Mouse (Mus musculus) erythroid progenitor cell, adult 5-6 weeks (primary cell): ENCODE measurements around the gene Anxa1. TPM values are rescaled to one million over a fixed set of nuclear protein-coding genes. Genes with fewer than 3 reads are reported as not detected.

Experiments used
- ATAC-seq: replicated peaks from 2 replicates; pipeline ENCODE4 v1.8.0; 2016; ENCODE audit warnings: moderate number of reproducible peaks, mild to moderate bottlenecking, moderate TSS enrichment, inconsistent platforms; ENCODE audit not compliant: poor library complexity, low FRiP score, severe bottlenecking
- total RNA-seq, 2 experiments: library from RNA; stranded (forward) in 1 of 2; stranded (reverse) in 1 of 2; fragments of 150-400 nt in 1 of 2; fragments of 186-747, 209-891 nt in 1 of 2; gene quantifications; 2 replicates each; pipeline versions ENCODE4 v1.2.3 to v1.2.4; 2015 to 2017; ENCODE audit warnings: low replicate concordance in 2 of 2

The Anxa1 gene
- total RNA-seq (2015; ENCODE audit: low replicate concordance): 319 and 341 TPM in 2 replicates
- total RNA-seq (2017; ENCODE audit: low replicate concordance): 220 and 298 TPM in 2 replicates

GRCm38 (mm10) chr19:20390455-20390994, at the start of gene Anxa1:
TSS of gene Anxa1 (minus strand) at chr19:20390944.
- ATAC-seq: no peak

DNA sequence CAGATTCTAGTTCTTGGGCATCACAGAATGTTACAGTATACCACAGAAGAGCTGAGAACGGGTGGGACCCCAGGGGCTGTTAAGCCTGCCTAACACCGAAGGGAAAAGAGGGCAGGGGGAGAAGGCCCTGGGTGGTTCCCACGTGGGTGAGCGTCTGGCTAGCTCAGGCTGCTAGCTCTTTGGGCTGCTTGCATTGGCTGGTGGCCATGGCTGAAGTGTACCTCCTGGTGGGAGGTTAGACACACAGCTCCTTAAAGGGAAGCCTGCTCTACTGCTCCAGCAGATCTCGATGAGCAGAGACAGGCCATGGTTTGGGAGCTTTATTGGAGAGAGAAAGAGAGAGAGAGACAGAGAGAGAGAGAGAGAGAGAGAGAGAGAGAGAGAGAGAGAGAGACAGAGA, 46.3 kb upstream of the Anxa1 start:
- ATAC-seq: no peak

- ATAC-seq: peak; percentile 59; the same call in 1 of the 2 replicates
Measured at GRCm38 (mm10) chr19:20434541-20434940, 43.8 kb upstream of the Anxa1 start.

GRCm38 (mm10) chr19:20433966-20434365, 43.2 kb upstream of the Anxa1 start:
- no peak for ATAC-seq

DNA sequence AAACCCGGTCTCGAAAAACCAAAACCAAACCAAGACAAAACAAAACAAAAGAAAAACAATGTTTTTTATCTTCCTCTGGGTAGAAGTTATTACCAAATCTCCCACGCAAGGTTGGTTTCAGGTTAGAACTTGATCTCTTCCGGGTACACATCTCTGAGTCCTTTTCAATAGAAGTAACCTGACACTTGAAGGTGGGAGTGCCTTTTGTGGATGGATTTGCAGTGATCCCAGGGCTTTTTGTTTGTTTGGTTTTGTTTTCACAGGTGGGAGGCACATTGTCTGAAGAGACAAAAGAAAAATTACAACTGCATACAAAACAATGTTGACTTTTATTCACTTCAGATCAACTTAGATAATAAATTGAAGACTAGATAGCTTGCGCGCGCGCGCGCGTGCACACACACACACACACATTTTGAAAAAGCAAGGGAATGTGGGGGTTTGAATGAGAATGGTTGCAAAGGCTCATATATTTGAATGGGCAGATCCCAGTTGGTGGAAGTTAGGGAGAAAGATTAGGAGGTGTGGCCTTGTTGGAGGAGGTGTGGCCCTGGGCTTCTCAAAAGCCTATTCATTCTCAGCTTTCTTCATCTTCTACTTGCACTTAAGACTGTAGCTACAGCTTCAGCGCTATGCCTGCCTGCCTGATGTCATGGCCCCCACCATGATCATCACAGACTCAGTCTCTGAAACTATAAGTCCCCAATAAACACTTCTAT, 35.9 kb upstream of the Anxa1 start:
- no peak for ATAC-seq

DNA sequence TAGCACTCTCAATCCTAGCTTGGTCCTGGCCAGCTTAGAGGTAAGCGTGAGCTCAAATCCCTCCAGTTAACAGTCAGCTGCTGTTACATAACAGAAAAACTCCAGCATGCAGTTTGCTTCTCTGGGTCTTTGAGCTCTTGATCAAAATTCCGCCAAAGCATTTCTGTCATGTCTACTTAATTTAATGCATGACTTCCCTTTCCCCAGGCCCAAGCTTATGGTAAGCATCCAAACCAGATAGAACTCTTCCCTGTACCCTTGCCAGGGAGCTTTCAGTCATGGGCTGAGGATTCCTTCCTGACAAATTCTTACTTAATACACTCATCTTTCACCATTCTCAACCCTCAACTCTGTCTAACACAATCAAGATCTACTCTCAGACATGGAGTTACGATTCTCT, 20.5 kb upstream of the Anxa1 start:
- ATAC-seq: no peak

DNA sequence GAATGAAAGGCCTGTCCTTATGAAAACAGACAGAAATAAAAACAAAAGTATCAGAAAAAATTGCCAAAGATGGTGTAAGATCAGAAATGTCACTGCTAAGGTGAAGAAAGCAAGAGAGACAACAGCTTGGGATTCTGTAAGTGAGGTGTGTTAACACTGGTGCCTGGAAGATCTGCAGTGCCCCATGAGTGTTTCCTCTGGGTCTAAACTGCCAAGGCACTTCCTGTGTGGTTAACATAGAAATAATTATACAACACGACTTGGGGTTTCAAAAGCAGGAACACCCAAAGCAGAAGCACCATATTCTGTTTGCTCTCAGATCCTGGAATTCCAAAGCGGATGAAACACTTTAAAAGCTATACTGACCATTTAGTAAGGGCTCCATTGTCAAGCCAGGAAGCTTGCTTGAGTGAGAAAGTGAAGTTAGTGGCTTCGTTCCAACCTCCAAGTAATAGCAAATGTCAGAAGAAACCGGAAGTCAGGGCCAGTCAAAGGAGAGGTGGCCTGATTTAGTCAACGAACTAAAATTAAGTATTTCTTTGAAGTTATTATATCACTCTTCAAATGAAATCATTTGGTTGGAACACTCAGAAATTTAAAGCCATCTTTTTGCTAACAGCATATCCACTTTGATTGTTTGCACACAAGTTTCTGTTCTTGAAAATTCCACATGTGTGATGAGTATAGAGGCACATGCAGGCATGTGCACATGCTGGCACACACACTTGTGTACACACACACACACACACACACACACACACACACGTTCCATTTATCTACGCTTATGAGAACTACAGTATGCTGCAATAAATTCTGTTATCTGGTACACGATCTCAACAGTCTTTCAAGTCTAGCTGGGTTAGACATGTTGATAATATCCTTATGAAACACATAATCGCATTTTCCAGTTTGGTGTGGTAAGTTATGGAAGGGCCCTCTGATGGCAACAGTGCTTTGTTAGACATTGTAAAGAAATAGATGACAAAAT, 19.1 kb upstream of the Anxa1 start:
- no peak for ATAC-seq

GRCm38 (mm10) chr19:20406475-20406874, 15.7 kb upstream of the Anxa1 start:
- no peak for ATAC-seq

- no peak for ATAC-seq
Measured at GRCm38 (mm10) chr19:20405015-20405414, 14.3 kb upstream of the Anxa1 start.

- no peak for ATAC-seq
Measured at GRCm38 (mm10) chr19:20403740-20404139, 13.0 kb upstream of the Anxa1 start.

DNA sequence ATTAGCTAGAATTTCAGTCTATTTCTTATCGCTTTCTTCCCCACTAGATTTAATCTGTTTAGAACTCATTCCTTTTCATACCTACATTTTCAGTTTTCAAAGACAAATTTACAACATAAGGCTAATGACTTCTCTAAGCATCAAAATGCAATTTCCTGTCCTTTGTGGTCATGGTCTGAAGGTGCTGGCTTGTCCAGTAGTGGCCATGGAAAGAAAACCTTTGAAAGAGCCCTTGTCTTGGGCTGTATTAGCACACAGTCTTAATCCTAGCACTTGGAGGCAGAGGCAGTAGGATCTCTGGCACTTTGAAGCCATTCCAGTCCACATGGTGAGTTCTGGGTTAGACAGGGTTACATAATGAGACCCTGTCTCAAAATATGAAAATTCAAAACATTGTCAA, 12.5 kb upstream of the Anxa1 start:
- no peak for ATAC-seq

- ATAC-seq: no peak
Measured at GRCm38 (mm10) chr19:20402516-20403200, 11.9 kb upstream of the Anxa1 start.

DNA sequence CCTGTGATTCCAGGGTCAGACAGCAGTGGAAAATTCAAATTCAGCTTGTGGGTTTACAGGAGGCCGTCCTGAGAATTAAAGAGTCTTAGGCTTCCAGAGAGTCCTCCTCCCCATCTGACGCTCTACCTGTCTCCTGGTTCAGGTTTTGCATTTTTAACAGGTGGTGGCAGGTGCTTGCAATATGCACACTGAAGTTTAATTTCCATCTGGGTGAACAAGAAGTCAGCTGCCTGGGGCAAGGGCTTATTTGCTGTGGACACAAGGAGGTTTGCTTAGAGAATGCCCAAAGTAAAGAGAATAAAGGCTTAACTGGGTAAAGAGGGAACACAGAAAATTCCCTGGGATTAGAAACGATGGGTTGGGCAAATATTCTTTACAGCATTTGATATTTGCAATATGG, 11.2 kb upstream of the Anxa1 start:
- no peak for ATAC-seq

GRCm38 (mm10) chr19:20399187-20399586, 8.4 kb upstream of the Anxa1 start:
- ATAC-seq: no peak

DNA sequence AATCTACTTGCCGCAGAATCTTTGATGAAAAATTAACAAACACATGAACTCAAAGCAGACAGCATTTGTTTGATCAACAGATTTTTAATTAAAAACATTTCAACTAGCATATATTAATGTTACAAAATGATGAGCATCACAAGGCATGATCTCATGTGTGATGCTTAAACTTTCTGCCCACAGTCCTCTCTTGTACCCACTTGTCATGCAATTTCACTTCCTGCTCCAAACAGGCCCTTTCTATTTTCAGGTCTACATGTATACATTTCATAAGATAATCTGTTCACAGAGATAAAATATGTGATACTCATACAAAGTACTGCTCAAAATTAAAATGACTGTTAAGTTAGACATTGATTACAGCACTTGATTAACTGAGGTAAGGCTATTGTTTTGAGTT, 6.3 kb upstream of the Anxa1 start:
- ATAC-seq: no peak

DNA sequence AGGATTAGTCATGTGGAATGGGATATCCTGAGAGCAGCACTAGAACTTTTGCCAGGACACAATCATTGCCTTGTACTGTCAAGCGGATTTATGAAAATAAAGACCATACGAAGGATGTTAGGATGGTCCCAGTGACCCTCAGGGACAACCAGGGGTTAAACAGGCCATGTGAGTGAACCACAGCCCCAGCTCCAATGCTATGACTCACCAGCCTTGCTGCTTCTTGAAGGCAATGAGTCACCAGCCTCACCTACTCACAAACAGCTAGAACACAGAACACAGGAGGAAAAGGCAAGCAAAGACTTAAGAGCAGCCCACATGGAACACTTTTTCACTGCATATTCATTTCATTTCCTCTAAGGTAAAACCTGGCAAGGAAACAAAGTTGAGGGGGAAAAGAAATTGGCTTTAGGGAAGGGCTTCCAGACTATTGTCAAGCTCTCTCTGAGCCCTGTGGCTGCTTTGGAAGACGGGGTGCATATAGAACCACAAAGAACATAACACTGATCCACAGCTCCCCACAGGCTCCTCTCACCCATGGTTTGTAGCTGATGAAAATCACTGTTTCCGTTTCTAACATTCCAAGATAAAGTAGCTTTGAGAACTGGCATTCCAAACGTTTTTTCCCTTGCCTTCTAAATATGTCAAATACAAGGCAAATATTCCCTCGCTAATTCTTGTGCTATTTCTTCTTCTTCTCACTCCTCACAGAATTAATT, 3.0 kb upstream of the Anxa1 start:
- no peak for ATAC-seq

DNA sequence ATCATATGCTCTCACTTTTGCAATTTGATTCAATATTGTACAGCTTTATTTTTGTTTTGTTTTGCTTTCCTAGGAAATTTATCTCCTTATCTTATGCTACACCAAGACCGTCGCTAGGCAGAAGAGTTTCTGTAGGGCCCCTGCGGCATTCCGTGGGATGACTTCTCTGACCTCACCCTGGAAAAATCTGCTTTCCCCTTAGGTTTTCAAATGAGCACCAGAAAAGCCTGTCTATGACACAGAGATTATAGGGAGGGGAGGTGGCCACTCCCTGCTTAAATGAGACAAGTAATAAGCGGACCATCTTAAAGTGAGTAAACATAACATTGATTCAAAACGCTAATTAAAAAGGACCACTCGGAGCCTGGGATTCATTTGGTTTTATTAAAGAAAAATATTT, 1.0 kb downstream of the Anxa1 start:
- ATAC-seq: no peak

GRCm38 (mm10) chr19:20389245-20389644, 1.5 kb downstream of the Anxa1 start:
- ATAC-seq: no peak

- ATAC-seq: no peak
Measured at GRCm38 (mm10) chr19:20388276-20388675, 2.5 kb downstream of the Anxa1 start.
